Mouse (Mus musculus) brain, embryonic 14.5 days (tissue): ENCODE data around the gene Hyal2.

Experiments
- CTCF ChIP-seq: fragments of 200-500 bp; IDR thresholded peaks from 2 replicates; pipeline ENCODE4 v1.5.1; 2012; ENCODE audit warnings: inconsistent platforms, mild to moderate bottlenecking, moderate library complexity, borderline replicate concordance; ENCODE audit not compliant: insufficient read depth, insufficient read length; ENCODE audit errors: extremely low read depth
- POLR2A ChIP-seq: fragments of 200-500 bp; IDR thresholded peaks from 2 replicates; pipeline ENCODE4 v1.6.1; 2012; ENCODE audit warnings: mild to moderate bottlenecking, inconsistent platforms, borderline replicate concordance; ENCODE audit not compliant: poor library complexity, insufficient read depth, insufficient read length, severe bottlenecking; ENCODE audit errors: extremely low read depth

- TF ChIP-seq POLR2A, result no peak
- TF ChIP-seq CTCF, result no peak
Measured at GRCm38 (mm10) chr9:107611456-107612190, 43.9 kb downstream of the Hyal2 start.
